Mouse (Mus musculus): ENCODE data around the gene Cdh15.

DNA sequence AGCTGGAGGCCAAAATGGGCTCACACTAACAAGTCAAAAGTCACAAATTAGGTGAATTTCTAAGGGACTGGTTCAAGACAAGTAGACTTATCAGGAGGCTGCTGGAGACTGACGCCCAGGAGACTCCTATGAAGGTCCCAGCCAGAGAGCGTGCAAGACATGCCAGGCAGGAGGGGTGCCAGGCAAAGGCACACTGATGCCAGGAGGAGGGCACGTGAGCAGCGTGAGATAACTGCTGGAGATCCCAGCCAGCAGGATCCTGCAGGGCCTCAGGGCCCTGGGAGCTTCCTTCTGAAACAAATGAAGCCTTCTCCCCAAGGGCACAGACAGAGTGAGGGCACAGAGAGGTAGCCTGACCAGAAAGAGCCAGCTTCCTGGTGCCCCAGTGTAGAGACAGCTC lies 39.9 kb upstream of the Cdh15 start:
- TF ChIP-seq CTCF (IDR thresholded peaks at IDR 0.05) (no peak), POLR2A (IDR thresholded peaks at IDR 0.05; ENCODE audit: insufficient read depth, low read depth, low read length) (no peak)

Data from heart, adult 2 months (tissue).